Mouse (Mus musculus): ENCODE measurements around the gene Hal. TPM values are rescaled to one million over a fixed set of nuclear protein-coding genes. Genes with fewer than 3 reads are reported as not detected.

The Hal gene
- not detected in 2 replicates for polyA plus RNA-seq (2015; fragmentation: Nextera tagmentation; extraction: Ambion mirVana)

GRCm38 (mm10) chr10:93488066-93488827, at the start of gene Hal:
TSS of gene Hal (plus strand) at chr10:93488768.

GRCm38 (mm10) chr10:93539775-93540430, 51.3 kb downstream of the Hal start, which contains the start of gene Amdhd1:
TSS of gene Amdhd1 (minus strand) at chr10:93540033.

GRCm38 (mm10) chr10:93540431-93541210, 52.1 kb downstream of the Hal start, which contains the start of gene Ccdc38:
TSS of gene Ccdc38 (plus strand) at chr10:93540632.

Other genes with a start within 250 kb of the Hal start
- 8.5 and 9.2 TPM in 2 replicates for gene Elk3, start 177.6 kb upstream of the Hal start, polyA plus RNA-seq (2015; fragmentation: Nextera tagmentation; extraction: Ambion mirVana)
- gene Lta4h, start 35.4 kb upstream of the Hal start, polyA plus RNA-seq (2015; fragmentation: Nextera tagmentation; extraction: Ambion mirVana): 67.4 and 76.9 TPM in 2 replicates
- 0.08 and 0.18 TPM in 2 replicates for gene Amdhd1, start 51.3 kb downstream of the Hal start, polyA plus RNA-seq (2015; fragmentation: Nextera tagmentation; extraction: Ambion mirVana)
- gene Ccdc38, start 51.9 kb downstream of the Hal start, polyA plus RNA-seq (2015; fragmentation: Nextera tagmentation; extraction: Ambion mirVana): 0.37 and 0.48 TPM in 2 replicates
- 59.9 and 68.6 TPM in 2 replicates for gene Snrpf, start 100.9 kb downstream of the Hal start, polyA plus RNA-seq (2015; fragmentation: Nextera tagmentation; extraction: Ambion mirVana)
- 0.54 and 0.69 TPM in 2 replicates for gene Ntn4, start 151.9 kb downstream of the Hal start, polyA plus RNA-seq (2015; fragmentation: Nextera tagmentation; extraction: Ambion mirVana)

All from neural tube, postnatal 0 days (tissue).